Mouse (Mus musculus): ENCODE measurements around the gene Plekho1.

DNA sequence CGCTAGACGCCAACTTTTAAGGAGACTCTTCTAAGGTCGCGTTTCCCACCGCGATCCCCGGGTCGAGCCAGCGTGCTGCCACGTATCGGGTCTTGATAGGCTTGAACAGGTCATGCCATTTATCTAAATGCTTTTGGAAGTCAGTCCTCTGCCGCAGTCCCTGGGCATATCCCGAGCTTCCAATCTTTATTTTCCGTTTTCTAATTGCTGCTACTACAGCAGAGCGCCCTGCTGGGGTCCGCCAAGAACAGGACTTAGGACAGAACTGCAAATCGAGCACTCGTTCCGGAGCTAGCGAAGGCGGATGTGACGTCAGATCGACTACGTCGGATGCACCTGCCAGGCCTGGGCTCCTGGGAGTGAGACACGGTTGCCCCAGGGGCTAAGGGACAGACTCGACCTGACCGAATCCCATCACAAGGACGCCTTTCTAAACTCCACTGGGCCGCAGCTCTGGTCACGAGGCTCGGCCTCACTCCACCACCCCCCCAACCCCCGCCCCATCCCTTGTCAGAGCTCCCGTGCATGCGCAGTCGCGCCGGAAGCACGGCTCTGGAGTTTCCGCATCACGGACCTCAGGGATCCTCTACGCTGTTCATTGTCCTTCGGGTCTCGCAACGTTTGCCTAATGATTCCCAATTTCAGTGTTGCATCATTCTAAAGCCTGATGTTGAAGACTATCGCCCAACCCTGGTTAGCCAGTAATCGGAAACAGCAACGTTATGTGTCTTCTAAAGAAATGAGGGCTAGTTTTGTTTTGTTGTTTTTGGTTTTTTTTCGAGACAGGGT lies 44.8 kb downstream of the Plekho1 start:
- TF ChIP-seq MAX (IDR thresholded peaks at IDR 0.05; ENCODE audit: low read length) (peak; percentile 7), UBTF (IDR thresholded peaks at IDR 0.05; ENCODE audit: low read depth, low read length) (0 out of 2 replicates have a peak, but pooled peaks have one; percentile 62), KAT2A (IDR thresholded peaks at IDR 0.05; ENCODE audit: insufficient replicate concordance, low read length) (0 out of 2 replicates have a peak, but pooled peaks have one; percentile 67), POLR2A (IDR thresholded peaks at IDR 0.05; ENCODE audit: low read depth, low read length) (peak; percentile 93), CTCF (conservative IDR thresholded peaks at IDR 0.05 in 1 of 2, IDR thresholded peaks at IDR 0.05 in 1 of 2; ENCODE audit: low read depth in 2 of 2, low read length in 2 of 2) (no peak), E2F4 (IDR thresholded peaks at IDR 0.05; ENCODE audit: insufficient replicate concordance, low read depth, low read length) (no peak), ZC3H11A (IDR thresholded peaks at IDR 0.05; ENCODE audit: low read depth, low read length) (no peak), EP300 (IDR thresholded peaks at IDR 0.05; ENCODE audit: low read length) (no peak), HCFC1 (IDR thresholded peaks at IDR 0.05; ENCODE audit: low read depth, low read length) (peak; percentile 78), MEF2A (IDR thresholded peaks at IDR 0.05; ENCODE audit: borderline replicate concordance, low read depth, low read length) (peak; percentile 74), ETS1 (conservative IDR thresholded peaks at IDR 0.05; ENCODE audit: low read depth, low read length) (0 out of 2 replicates have a peak, but pooled peaks have one; percentile 35)

Measured in CH12.LX (cell line).